Mouse (Mus musculus) macrophage (primary cell): ENCODE data around the gene Prkca. TPM values are rescaled to one million over a fixed set of nuclear protein-coding genes. Genes with fewer than 3 reads are reported as not detected.

Experiments
- H3K27ac ChIP-seq: fragments of 350-480 bp; formaldehyde crosslinking; 2 replicates; pipeline ENCODE4 v1.9.0; 2021
- H3K36me3 ChIP-seq: fragments of 350-480 bp; formaldehyde crosslinking; 2 replicates; pipeline ENCODE4 v1.9.0; 2021; ENCODE audit errors: inconsistent target
- H3K4me3 ChIP-seq: fragments of 350-480 bp; formaldehyde crosslinking; 2 replicates; pipeline ENCODE4 v1.9.0; 2021; ENCODE audit errors: inconsistent target
- H3K79me2 ChIP-seq: fragments of 350-480 bp; formaldehyde crosslinking; 2 replicates; pipeline ENCODE4 v1.9.0; 2021; ENCODE audit errors: inconsistent target
- WGBS: methylation state at CpG from one replicate; pipeline ENCODE4 v1.1.7; 2026; ENCODE audit warnings: inconsistent platforms; ENCODE audit not compliant: missing documents; 5-methylcytosine and 5-hydroxymethylcytosine counted together
- polyA plus RNA-seq: library from polyadenylated mRNA; stranded (reverse); fragments of 250-400 nt; gene quantifications from 3 replicates; pipeline ENCODE4 v1.2.4, GENCODE M21; 2018; ENCODE audit warnings: inconsistent platforms

The Prkca gene
- polyA plus RNA-seq, 1 experiment from 2014 or later, result 1.8 TPM

DNA sequence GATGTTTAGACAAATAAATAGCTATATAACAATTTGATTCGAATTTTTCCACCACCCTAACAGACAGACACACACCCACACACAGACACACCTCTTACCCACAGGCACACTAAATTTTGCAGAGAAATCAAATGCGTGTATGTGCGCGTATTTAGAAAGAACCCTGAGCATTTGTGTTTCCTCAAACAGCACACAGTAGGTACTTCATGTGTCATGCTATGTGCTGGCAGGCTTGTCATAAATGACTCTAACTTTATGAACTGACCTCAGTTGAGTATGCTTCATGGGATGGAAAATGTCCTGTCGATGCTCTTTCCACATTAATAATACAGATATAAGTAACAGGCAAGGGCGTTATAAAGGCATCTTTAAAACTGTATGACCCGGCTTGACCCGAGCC, 17.8 kb downstream of the Prkca start:
- no peak overlapping the region for H3K27ac ChIP-seq
- H3K79me2 ChIP-seq, result no peaks in the 10 kb centered on the region
- WGBS, result 82% methylated on average over 8 of the region's 8 CpGs
- no peaks in the 10 kb centered on the region for H3K36me3 ChIP-seq
- H3K4me3 ChIP-seq, result no peak overlapping the region

DNA sequence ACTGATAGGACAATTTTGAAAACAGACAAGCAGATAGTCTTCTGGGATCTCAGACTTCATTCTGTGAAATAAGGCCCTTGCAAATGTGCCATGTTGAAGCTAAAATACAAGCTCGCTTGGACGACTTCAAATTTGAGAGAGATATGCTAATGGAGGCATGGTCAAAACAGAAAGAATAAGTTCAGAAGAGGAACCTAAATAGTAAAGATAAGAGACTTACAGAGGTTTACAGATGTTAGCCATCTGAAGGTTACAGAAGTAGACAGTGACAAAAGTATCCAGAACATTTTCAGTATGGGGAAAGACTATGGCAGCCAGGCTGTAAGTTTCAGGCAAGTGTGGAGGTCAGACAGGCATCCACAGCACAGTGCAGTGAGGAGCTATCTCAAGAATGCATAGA, 21.6 kb downstream of the Prkca start:
- no peaks in the 10 kb centered on the region for H3K79me2 ChIP-seq
- no peak overlapping the region for H3K27ac ChIP-seq
- 100% methylated on average over 2 of the region's 2 CpGs for whole genome bisulfite sequencing
- no peak overlapping the region for H3K4me3 ChIP-seq
- H3K36me3 ChIP-seq, result no peaks in the 10 kb centered on the region

DNA sequence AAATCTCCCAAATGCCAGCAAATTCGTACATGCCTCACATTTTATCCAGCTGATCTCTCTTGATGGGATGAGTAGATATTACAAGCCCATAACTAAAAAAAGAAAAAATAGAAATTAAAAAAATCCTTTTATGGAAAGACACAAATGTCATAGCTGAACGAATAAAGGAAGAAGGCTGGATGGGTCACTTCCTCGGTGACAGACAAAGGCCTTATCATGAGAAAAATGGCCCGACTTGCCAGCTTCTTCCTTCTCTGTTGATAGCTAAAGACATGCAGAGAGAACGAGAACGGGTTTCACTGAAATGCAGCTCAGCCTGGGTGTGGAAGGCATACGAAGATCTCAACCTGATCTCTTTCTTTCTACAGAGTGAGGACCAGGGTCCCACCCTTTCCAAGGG, 23.2 kb downstream of the Prkca start:
- WGBS, result 75% methylated on average over 7 of the region's 7 CpGs
- Histone ChIP-seq H3K36me3 (no peaks in the 10 kb centered on the region), H3K4me3 (no peak overlapping the region), H3K27ac (no peak overlapping the region), H3K79me2 (no peaks in the 10 kb centered on the region)

DNA sequence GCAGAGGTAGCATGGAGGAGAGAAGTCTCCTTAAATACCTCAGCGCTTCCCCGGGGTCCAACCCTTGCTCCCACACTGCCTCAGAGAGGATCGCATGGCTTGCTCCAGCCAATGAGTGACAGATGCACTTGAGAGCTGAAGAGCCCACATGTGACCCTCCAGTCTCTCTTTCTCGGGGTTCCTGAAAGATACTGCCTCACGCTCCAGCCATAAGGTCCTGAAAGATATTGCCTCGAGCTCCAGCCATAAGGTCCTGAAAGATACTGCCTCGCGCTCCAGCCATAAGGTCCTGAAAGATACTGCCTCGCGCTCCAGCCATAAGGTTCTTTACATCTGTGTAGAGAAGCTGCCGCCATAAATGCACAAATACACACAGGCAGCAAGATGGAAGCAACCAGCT, 24.6 kb downstream of the Prkca start:
- no peak overlapping the region for H3K4me3 ChIP-seq
- WGBS, result 94% methylated on average over 11 of the region's 11 CpGs
- H3K79me2 ChIP-seq, result no peaks in the 10 kb centered on the region
- no peaks in the 10 kb centered on the region for H3K36me3 ChIP-seq
- no peak overlapping the region for H3K27ac ChIP-seq

DNA sequence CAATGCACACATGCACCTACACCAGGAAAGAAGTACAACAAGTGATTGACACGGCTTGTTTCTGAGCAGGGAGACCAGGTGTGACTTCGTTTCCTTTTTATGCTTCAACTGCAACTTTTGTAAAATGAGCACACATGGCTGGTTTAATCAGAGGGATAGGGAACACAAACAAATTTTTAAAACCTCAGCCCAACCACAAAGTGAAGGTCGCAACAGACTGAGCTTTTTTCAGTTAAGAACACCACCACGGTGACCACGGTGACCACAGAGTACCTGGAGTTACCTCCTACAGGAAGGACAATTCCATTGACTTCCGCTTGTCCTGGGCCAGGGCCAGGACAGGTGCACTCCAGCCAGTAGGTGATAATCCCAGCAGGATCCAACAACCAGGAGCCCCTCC, 25.9 kb downstream of the Prkca start:
- Histone ChIP-seq H3K4me3 (no peak overlapping the region), H3K79me2 (no peaks in the 10 kb centered on the region), H3K36me3 (no peaks in the 10 kb centered on the region), H3K27ac (no peak overlapping the region)
- 14% methylated on average over 6 of the region's 6 CpGs for WGBS

DNA sequence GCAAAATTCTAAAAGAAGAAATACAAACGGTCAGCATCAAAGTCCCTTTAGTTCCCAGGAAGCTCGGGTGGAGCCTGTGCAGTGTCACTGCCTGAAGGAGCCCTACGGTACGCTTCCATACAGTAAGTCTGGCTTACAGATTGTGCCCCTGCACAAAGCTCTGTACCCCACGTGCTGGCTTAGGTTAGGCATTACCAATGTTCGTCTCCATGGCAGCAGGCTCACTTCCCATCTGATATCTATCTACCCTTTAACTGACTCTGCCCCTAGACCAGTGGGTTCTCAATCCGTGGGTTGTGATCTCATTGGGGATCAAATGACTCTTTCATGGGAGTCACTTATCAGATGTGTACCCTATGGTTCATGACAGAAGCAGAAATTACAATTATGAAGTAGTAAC, 28.0 kb downstream of the Prkca start:
- no peak overlapping the region for H3K27ac ChIP-seq
- no peak overlapping the region for H3K4me3 ChIP-seq
- H3K36me3 ChIP-seq, result no peaks in the 10 kb centered on the region
- WGBS, result 82% methylated on average over 7 of the region's 7 CpGs
- H3K79me2 ChIP-seq, result no peaks in the 10 kb centered on the region

DNA sequence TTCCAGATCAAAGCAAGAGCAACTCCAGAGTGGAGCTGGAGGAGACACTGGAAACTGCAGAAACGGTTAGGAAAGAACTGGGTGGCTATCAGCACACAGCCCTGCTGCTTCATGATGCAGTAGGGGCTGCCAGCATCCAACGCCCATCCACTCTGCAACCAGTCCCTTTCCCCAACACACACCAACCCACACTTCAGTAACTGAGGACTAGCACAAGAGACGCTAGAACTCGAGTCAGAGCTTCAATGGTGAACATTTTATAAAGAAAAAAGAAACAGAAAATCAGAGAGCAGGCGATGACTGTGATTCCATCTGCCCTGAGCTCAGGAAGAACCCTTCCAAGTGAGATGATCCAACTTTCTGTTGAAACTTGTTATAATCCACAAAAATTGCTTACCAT, 31.2 kb downstream of the Prkca start:
- no peak overlapping the region for H3K4me3 ChIP-seq
- H3K36me3 ChIP-seq, result no peaks in the 10 kb centered on the region
- 91% methylated on average over 5 of the region's 5 CpGs for WGBS

DNA sequence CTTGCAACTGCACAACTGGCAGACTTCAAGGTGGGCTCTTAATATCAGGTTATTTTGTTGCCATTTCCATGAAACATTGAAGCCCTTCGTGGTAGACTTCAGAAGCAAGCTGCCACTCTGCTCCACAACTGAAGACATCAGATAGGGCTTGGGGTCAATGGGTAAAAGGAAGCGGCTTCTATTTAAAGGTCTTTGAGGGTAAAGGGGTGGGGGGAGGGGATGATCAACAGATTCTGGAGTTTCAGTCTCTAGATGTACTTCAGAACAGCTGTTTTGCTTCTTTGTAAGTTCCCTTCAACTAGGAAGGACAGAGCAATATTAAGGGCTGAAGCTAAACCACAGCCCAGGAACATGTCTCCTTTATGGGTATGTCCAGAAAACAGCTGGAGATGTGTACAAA, 31.8 kb downstream of the Prkca start:
- 9% methylated on average over 2 of the region's 2 CpGs for WGBS
- H3K79me2 ChIP-seq, result no peaks in the 10 kb centered on the region
- no peak overlapping the region for H3K4me3 ChIP-seq
- no peak overlapping the region for H3K27ac ChIP-seq
- no peaks in the 10 kb centered on the region for H3K36me3 ChIP-seq

More for the DNA sequence above, 31.2 kb downstream of the Prkca start:
- Histone ChIP-seq H3K79me2 (no peaks in the 10 kb centered on the region), H3K27ac (no peak overlapping the region)

DNA sequence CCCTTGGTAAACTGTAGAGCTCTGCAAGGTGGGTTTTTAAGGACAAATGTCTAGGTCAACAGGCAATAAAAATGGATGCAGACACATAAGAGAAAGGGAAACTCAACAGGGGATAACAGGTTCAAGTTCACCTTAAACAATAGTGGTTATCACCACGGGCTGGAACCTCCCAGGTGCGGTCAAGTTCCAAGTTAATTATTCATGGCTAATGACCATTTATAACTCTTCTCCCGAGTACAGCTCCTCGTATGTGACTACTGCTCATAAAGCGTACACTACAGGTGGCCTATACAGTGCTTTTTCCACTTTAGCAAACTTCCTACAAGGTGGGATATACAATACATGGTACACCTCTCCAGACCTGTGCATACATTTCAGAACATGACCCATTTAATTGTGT, 33.9 kb downstream of the Prkca start:
- Histone ChIP-seq H3K27ac (no peak overlapping the region), H3K4me3 (no peak overlapping the region), H3K36me3 (no peaks in the 10 kb centered on the region), H3K79me2 (no peaks in the 10 kb centered on the region)
- 89% methylated on average over 5 of the region's 5 CpGs for WGBS

DNA sequence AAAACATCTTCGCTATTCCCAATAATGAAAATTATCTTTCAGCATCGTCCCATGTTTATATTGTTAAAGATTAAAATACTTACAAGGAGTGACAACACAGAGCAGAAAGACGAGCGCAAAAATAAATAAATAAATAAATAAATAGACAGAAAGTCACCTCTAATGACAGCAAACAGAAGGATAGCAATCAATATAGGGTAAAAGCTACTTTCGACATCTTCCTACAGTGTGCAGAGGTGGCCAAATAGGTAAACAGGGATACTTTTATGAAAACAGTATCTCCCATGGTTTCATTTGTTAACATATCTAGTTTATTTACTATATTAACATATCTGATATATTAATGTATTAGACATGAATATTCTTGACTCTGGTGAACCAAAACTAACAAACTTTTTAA, 35.5 kb downstream of the Prkca start:
- Histone ChIP-seq H3K4me3 (no peak overlapping the region), H3K27ac (no peak overlapping the region), H3K36me3 (no peaks in the 10 kb centered on the region), H3K79me2 (no peaks in the 10 kb centered on the region)
- WGBS, result 96% methylated on average over 5 of the region's 5 CpGs

DNA sequence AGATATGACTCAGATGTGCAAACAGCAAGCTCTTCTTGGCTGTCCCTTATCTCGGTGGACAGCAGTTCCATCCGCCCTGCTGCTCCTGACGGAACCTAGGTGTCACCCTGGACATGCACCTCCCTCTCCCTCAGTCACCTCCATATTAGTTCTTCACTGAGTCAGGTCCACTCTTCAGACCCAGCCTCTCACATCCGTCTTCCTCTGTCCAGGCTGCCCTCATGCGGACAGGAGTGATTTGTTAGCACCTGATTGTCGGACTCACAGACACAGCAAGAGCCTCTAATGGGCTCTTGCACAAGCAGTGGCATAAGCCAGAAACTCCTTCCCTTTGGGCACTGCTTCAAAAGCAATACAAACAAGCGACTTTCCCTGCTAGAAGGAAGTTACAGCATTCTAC, 36.5 kb downstream of the Prkca start:
- H3K27ac ChIP-seq, result no peak overlapping the region
- H3K4me3 ChIP-seq, result no peak overlapping the region
- H3K79me2 ChIP-seq, result no peaks in the 10 kb centered on the region
- no peaks in the 10 kb centered on the region for H3K36me3 ChIP-seq
- 80% methylated on average over 7 of the region's 7 CpGs for WGBS

DNA sequence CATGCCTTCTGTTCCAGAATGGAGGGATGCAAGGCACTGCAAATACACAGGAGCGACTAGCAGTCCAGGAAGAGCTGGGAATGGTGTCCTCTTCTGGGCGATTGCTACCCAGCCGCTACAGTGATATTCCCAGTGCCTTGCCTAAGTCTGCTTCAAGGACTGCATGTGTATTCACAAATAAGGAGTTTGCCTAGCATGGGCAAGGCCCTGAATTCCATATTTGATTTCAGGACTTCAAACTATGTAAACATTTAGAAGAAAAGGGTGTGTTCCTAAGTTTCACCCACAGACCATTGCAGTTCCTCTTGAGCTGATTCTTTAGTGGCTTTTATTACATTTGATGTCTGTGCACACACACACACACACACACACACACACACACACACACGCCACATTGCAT, 39.9 kb downstream of the Prkca start:
- WGBS, result 84% methylated on average over 4 of the region's 4 CpGs
- Histone ChIP-seq H3K36me3 (no peaks in the 10 kb centered on the region), H3K27ac (no peak overlapping the region), H3K4me3 (no peak overlapping the region), H3K79me2 (no peaks in the 10 kb centered on the region)

DNA sequence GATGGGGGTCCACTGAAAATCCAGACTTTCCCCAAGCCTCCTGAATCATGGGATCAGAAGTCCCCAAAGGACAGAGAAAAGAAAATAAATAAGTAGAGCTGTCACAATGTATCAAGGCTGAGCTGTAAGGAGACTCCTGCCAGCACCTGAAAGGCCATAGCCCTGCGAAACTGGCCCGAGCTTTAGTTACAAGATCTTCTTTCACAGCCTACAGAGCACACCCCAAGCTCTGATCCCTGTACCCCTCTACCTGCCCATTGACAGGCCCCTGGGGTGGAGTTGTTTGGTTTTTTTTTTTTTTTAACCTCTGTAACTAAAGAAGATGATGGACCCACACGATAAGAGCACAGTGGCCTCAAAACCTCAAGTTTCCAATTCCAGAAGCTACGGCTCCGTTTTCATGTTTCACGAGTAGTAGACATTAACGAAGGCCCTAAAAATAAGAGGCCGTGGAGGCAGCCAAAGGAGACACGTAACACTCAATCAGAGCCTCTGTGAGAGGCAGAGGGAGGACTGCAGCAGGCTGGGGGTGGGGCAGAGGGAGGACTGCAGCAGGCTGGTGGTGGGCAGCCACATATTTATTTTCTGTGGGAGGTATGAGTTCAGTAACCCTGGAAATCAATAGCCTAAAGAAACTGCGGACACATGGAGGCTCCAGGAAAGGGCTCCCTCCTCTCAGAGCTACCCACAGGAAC, 41.8 kb downstream of the Prkca start:
- Histone ChIP-seq H3K4me3 (no peak overlapping the region), H3K27ac (no peak overlapping the region), H3K36me3 (no peaks in the 10 kb centered on the region), H3K79me2 (no peaks in the 10 kb centered on the region)
- 94% methylated on average over 9 of the region's 10 CpGs for WGBS

DNA sequence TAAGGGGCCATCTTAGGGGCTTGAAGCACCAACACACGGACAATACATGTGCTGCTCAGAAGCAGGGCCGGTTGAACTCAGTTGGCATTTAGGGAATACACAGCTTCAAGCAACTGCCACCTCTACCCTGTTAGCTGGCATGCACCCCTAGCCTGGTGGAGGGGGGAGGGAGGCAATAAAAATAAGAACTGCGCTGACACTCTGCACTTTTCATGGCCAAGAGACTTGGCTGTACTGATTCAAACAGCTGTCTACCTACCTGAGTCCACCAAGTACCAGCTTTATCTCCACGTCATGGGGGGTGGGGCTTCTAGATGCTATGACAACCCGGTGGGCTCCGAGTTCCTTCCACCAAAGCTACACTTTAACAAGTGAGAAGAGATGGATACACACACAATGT, 42.7 kb downstream of the Prkca start:
- Histone ChIP-seq H3K79me2 (no peaks in the 10 kb centered on the region), H3K27ac (no peak overlapping the region), H3K4me3 (no peak overlapping the region), H3K36me3 (no peaks in the 10 kb centered on the region)
- WGBS, result 94% methylated on average over 6 of the region's 6 CpGs

DNA sequence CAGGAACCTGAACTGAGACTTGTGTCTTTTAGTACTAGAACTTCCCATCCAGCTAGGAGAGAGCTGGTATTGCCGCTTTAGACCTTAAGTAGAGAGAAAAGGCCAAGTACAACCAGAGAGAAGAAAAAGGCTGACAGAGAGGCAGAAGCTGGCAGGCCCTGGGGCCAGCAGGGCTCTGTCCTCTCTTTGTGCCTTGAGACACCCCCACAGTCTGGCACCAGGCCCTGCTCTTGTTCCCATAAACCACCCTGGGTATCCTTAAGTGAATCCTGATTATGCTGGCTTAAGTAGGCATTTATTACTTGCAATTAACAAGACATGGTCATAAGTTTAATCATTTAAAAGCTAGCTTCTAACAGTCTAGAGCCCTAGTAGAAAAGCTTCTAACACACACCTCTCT, 43.3 kb downstream of the Prkca start:
- WGBS, result 100% methylated on average over 1 of the region's 1 CpGs
- H3K27ac ChIP-seq, result no peak overlapping the region
- no peaks in the 10 kb centered on the region for H3K79me2 ChIP-seq
- H3K36me3 ChIP-seq, result no peaks in the 10 kb centered on the region
- no peak overlapping the region for H3K4me3 ChIP-seq

DNA sequence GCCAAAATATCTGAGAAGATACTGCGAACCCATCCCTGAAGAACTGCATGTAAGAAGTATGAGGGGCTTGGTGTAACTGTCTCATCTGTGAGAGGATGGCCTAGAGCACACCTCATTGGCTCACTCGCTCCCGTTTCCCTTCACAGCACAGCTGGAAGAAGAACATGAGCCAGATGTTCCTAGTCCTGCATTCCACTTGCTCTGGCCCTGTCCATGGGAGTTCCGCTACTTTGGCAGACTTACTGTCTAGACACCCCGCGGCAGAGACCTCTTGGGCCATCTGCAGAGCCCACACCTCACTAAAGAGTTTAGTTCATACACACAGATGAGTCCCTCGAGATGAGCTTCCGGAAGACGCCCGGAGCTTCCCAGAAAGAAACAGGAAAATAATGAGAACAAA, 43.8 kb downstream of the Prkca start:
- Histone ChIP-seq H3K36me3 (no peaks in the 10 kb centered on the region), H3K79me2 (no peaks in the 10 kb centered on the region)
- 96% methylated on average over 10 of the region's 10 CpGs for WGBS

More for the DNA sequence above, 43.8 kb downstream of the Prkca start:
- H3K4me3 ChIP-seq, result no peak overlapping the region
- no peak overlapping the region for H3K27ac ChIP-seq
